In the genomic region with DNA sequence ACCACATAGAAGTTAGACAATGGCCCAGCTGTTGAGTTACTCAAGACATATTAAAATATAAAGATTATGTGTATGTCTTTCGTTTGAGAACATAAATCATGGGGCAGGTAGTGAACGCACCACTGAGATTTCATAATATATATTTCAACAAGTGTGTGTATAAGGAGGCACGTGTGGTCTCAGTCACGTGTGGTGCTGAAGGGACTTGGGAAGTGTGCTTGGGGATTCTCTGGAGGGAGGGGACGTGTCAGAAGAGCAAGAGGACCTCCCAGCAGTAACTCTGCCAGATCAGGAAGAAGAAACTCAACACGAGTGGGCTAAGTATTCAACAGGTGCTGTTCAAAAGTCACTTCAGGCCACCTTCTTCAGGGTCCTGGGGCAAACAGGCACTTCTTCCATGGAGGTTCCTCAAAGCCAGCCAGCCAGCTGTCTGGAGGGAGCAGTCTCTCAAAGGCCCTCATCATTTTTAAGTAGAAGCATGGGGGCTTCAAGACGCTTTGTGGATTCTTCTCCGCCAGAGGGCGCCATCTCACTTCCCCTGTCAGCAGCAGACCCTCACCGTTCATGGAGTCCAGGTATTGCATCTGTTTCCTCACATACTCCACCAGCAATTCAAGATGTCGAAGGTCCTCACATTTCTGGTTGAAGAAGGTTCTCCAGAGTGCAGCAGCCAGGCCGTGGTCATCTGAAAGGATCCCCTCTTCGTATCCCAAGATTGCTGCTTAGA, we compare ENCODE assay signal across 8 mouse cellular contexts.
DNase-seq lines count a peak whose midpoint lies in the region; ATAC-seq lines count a peak whose summit lies in the region.

No protein-coding gene starts in this region.

- no peak overlapping the region for H3K4me2 ChIP-seq in neural tube, embryonic 11.5 days (ENCODE audit: low read depth)

- peak; percentile 59 to 66 for DNase-seq in cerebellum, postnatal 10 days
- no peak for DNase-seq in cerebellum, adult 11-12 months
- peak; percentile 14 to 18 for DNase-seq in left cerebral cortex, adult 18-20 months (ENCODE audit: low spot score in 2 of 2)
- no peak for DNase-seq in left cerebral cortex, adult 11 months (ENCODE audit: low spot score)
- peak; percentile 50 for DNase-seq in adrenal gland, postnatal 10 days
- peak; percentile 5 for DNase-seq in hindlimb bud, embryonic 11.5 days (ENCODE audit: extremely low spot score, low read depth, low spot score)
- DNase-seq in neural tube, embryonic 11.5 days (ENCODE audit: low spot score), result peak; percentile 49
- no peak for DNase-seq in cerebellum, adult 11 months

- no peak for ATAC-seq in neural tube, embryonic 11.5 days (ENCODE audit: insufficient read depth, low FRiP score, low TSS enrichment)

- no peaks in the 10 kb centered on the region for H3K36me3 ChIP-seq in neural tube, embryonic 11.5 days (ENCODE audit: control insufficient read depth, insufficient read depth, low read length)

- 54% methylated on average over 13 of the region's 13 CpGs for WGBS in neural tube, embryonic 11.5 days

- no peaks in the 10 kb centered on the region for H3K4me1 ChIP-seq in neural tube, embryonic 11.5 days (ENCODE audit: control insufficient read depth, insufficient read depth, low read length)

- H3K9me3 ChIP-seq in neural tube, embryonic 11.5 days (ENCODE audit: control insufficient read depth, low read length), result no peaks in the 10 kb centered on the region

- H3K4me3 ChIP-seq in neural tube, embryonic 11.5 days (ENCODE audit: low read depth, low read length), result no peak overlapping the region

- H3K27me3 ChIP-seq in neural tube, embryonic 11.5 days (ENCODE audit: control insufficient read depth, insufficient read depth, low read length), result no peaks in the 10 kb centered on the region

- H3K9ac ChIP-seq in neural tube, embryonic 11.5 days (ENCODE audit: low read length), result no peak overlapping the region

- no peak overlapping the region for H3K27ac ChIP-seq in neural tube, embryonic 11.5 days (ENCODE audit: low read depth, low read length)

Comparison
In these comparisons a context has a peak if more than half of its experiments do, and no peak if none do; other contexts are left out.
1. DNase-seq: peak in cerebellum, postnatal 10 days (2 of 2), left cerebral cortex, adult 18-20 months (2 of 2), adrenal gland, postnatal 10 days (single experiment), hindlimb bud, embryonic 11.5 days (single experiment) and neural tube, embryonic 11.5 days (single experiment); none in cerebellum, adult 11-12 months (single experiment), left cerebral cortex, adult 11 months (single experiment) and cerebellum, adult 11 months (single experiment).